Comparison of ENCODE assay signal across 8 mouse cellular contexts in the genomic region with DNA sequence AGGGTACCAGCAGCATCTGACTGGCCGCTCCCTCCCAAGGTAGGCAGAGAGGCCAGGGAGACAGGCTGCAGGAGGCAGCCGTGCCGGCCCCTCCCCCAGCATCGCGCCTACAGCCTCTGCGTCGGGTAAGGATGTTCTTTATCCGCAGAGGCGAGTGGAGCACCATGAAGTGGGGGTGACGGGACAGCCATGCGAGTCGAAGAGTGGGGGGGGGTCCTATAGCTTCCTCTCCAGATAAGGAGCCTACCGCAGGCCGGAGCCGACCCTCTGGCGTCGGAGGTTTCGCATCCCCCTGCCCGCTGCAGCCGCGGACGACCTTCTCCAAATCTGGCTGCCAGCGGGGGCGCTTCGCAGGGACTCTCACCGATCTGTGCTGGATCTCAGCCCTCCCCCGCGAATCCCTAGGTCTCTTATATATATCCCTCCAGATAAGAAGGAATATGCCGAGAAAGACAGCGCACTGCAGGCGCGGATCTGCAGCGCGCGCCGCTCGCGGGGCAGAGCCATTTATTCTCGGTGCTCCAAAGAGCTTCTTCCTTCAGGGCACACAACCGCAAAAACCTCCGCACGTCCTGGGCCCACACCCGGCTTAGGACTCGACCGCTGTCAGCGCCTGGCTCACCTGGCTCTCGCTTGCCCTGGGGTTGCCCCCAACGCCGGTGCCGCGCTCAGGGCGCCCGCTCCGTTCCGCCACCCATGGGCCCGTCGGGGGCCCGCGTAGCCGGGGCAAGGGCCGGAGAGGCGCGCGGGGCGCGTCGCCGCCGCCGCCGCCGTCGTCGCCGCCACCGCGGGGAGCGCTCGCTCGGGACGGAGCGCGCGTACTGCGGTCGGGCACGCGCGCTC. TPM values are rescaled to one million over a fixed set of nuclear protein-coding genes. Genes with fewer than 3 reads are reported as not detected.
A peak's percentile ranks its signal among the peaks of the same experiment; 100 is the strongest.
DNase-seq lines count a peak whose midpoint lies in the region; ATAC-seq lines count a peak whose summit lies in the region.

No protein-coding gene starts in this region.

- peaks cover 61% of the 10 kb centered on the region for H3K4me1 ChIP-seq in hindbrain, embryonic 15.5 days (replicated peaks)
- peaks cover 24% of the 10 kb centered on the region for H3K4me1 ChIP-seq in limb, embryonic 15.5 days

- peak overlapping the region; percentile 97 for H3K9ac ChIP-seq in hindbrain, embryonic 15.5 days
- peak overlapping the region; percentile 62 for H3K9ac ChIP-seq in limb, embryonic 15.5 days

- no peaks in the 10 kb centered on the region for H3K36me3 ChIP-seq in hindbrain, embryonic 15.5 days
- no peaks in the 10 kb centered on the region for H3K36me3 ChIP-seq in limb, embryonic 15.5 days

- H3K9me3 ChIP-seq in hindbrain, embryonic 15.5 days, result no peaks in the 10 kb centered on the region
- no peaks in the 10 kb centered on the region for H3K9me3 ChIP-seq in limb, embryonic 15.5 days

- H3K4me2 ChIP-seq in hindbrain, embryonic 15.5 days, result peak overlapping the region; percentile 92
- H3K4me2 ChIP-seq in limb, embryonic 15.5 days, result peak overlapping the region; percentile 93

- peak; percentile 42 for DNase-seq in kidney, adult 18-20 months
- DNase-seq in kidney, adult 8-10 months, result no peak
- DNase-seq in T-cell, adult 2 months (ENCODE audit: low spot score), result peak; percentile 34
- peak; percentile 34 for DNase-seq in neural tube, embryonic 10.5 days (ENCODE audit: extremely low spot score, low spot score)

- peak overlapping the region; percentile 82 for H3K4me3 ChIP-seq in hindbrain, embryonic 15.5 days
- peak overlapping the region; percentile 71 for H3K4me3 ChIP-seq in limb, embryonic 15.5 days

- no peaks in the 10 kb centered on the region for H3K27me3 ChIP-seq in hindbrain, embryonic 15.5 days
- H3K27me3 ChIP-seq in limb, embryonic 15.5 days, result peaks cover 98% of the 10 kb centered on the region

- WGBS in hindbrain, embryonic 15.5 days, result under 1% methylated on average over 85 of the region's 89 CpGs
- under 1% methylated on average over 89 of the region's 89 CpGs for WGBS in limb, embryonic 15.5 days

- peak overlapping the region; percentile 95 for H3K27ac ChIP-seq in hindbrain, embryonic 15.5 days (replicated peaks)
- H3K27ac ChIP-seq in limb, embryonic 15.5 days, result no peak overlapping the region

- ATAC-seq in erythroblast, adult 5-6 weeks (replicated peaks; ENCODE audit: low FRiP score, poor library complexity, severe bottlenecking), result peak; percentile 42
- ATAC-seq in hindbrain, embryonic 15.5 days (ENCODE audit: low FRiP score, low read depth), result peak; percentile 36
- 0 out of 2 replicates have a peak, but pooled peaks have one; percentile 12 for ATAC-seq in limb, embryonic 15.5 days (ENCODE audit: insufficient number of reproducible peaks, low FRiP score, low TSS enrichment, low read depth)
- no peak for ATAC-seq in monocyte, adult 5-6 weeks (replicated peaks; ENCODE audit: insufficient number of reproducible peaks, low FRiP score, low TSS enrichment, poor library complexity, severe bottlenecking)

RNA-seq across cellular contexts. Expression of gene Dusp8, which starts 1.1 kb away (rescaled TPM):
- 13.3 and 22.2 TPM in 2 replicates for total RNA-seq in erythroblast, adult 5-6 weeks (2015; ENCODE audit: low replicate concordance)
- 14.7 and 15.9 TPM in 2 replicates for total RNA-seq in erythroblast, adult 5-6 weeks (2017; ENCODE audit: low replicate concordance)
- polyA plus RNA-seq in hindbrain, embryonic 15.5 days (2015; fragmentation: Nextera tagmentation; extraction: Ambion mirVana), result 117 and 134 TPM in 2 replicates
- polyA plus RNA-seq in limb, embryonic 15.5 days (2015; fragmentation: Nextera tagmentation; extraction: Ambion mirVana), result 5.5 and 6.9 TPM in 2 replicates
- total RNA-seq in monocyte, adult 5-6 weeks (2017), result 0.29 to 1.4 TPM in 2 of 3 replicates, not detected in the other

RNA-seq across cellular contexts. Expression of gene Gm45618, which starts 26.0 kb away (rescaled TPM):
- total RNA-seq in erythroblast, adult 5-6 weeks (2015; ENCODE audit: low replicate concordance), result not detected in 2 replicates
- total RNA-seq in erythroblast, adult 5-6 weeks (2017; ENCODE audit: low replicate concordance), result not detected in 2 replicates
- 0.43 TPM in 1 of 2 replicates, not detected in the other for polyA plus RNA-seq in hindbrain, embryonic 15.5 days (2015; fragmentation: Nextera tagmentation; extraction: Ambion mirVana)
- not detected in 2 replicates for polyA plus RNA-seq in limb, embryonic 15.5 days (2015; fragmentation: Nextera tagmentation; extraction: Ambion mirVana)
- not detected in 3 replicates for total RNA-seq in monocyte, adult 5-6 weeks (2017)

RNA-seq across cellular contexts. Expression of gene Mob2, which starts 33.7 kb away (rescaled TPM):
- total RNA-seq in erythroblast, adult 5-6 weeks (2015; ENCODE audit: low replicate concordance), result 67.1 and 69.6 TPM in 2 replicates
- total RNA-seq in erythroblast, adult 5-6 weeks (2017; ENCODE audit: low replicate concordance), result 75.1 and 76.9 TPM in 2 replicates
- polyA plus RNA-seq in hindbrain, embryonic 15.5 days (2015; fragmentation: Nextera tagmentation; extraction: Ambion mirVana), result 50.8 and 53.4 TPM in 2 replicates
- polyA plus RNA-seq in limb, embryonic 15.5 days (2015; fragmentation: Nextera tagmentation; extraction: Ambion mirVana), result 78.2 and 82.2 TPM in 2 replicates
- total RNA-seq in monocyte, adult 5-6 weeks (2017), result 38.5 to 50.0 TPM (median 45.2 TPM) in 3 replicates

RNA-seq across cellular contexts. Expression of gene Gm39115, which starts 41.3 kb away (rescaled TPM):
- not detected in 2 replicates for total RNA-seq in erythroblast, adult 5-6 weeks (2015; ENCODE audit: low replicate concordance)
- not detected in 2 replicates for total RNA-seq in erythroblast, adult 5-6 weeks (2017; ENCODE audit: low replicate concordance)
- not detected in 2 replicates for polyA plus RNA-seq in hindbrain, embryonic 15.5 days (2015; fragmentation: Nextera tagmentation; extraction: Ambion mirVana)
- not detected in 2 replicates for polyA plus RNA-seq in limb, embryonic 15.5 days (2015; fragmentation: Nextera tagmentation; extraction: Ambion mirVana)
- not detected in 3 replicates for total RNA-seq in monocyte, adult 5-6 weeks (2017)

RNA-seq across cellular contexts. Expression of gene Gm45337, which starts 49.9 kb away (rescaled TPM):
- not detected in 2 replicates for total RNA-seq in erythroblast, adult 5-6 weeks (2015; ENCODE audit: low replicate concordance)
- not detected in 2 replicates for total RNA-seq in erythroblast, adult 5-6 weeks (2017; ENCODE audit: low replicate concordance)
- polyA plus RNA-seq in hindbrain, embryonic 15.5 days (2015; fragmentation: Nextera tagmentation; extraction: Ambion mirVana), result not detected in 2 replicates
- polyA plus RNA-seq in limb, embryonic 15.5 days (2015; fragmentation: Nextera tagmentation; extraction: Ambion mirVana), result not detected in 2 replicates
- not detected in 3 replicates for total RNA-seq in monocyte, adult 5-6 weeks (2017)

Comparison
In these comparisons a context has a peak if more than half of its experiments do, and no peak if none do; other contexts are left out.
1. DNase-seq: peak in kidney, adult 18-20 months (single experiment), T-cell, adult 2 months (single experiment) and neural tube, embryonic 10.5 days (single experiment); none in kidney, adult 8-10 months (0 of 2).